Mouse (Mus musculus): ENCODE results near the gene Pth2. TPM values are rescaled to one million over a fixed set of nuclear protein-coding genes. Genes with fewer than 3 reads are reported as not detected.
"Not testable (repeated sequence)": the region's sequence is repeated elsewhere in the genome, so short reads cannot be mapped to it uniquely, and the experiment has no call there.

Gene Pth2
- total RNA-seq, 2 experiments from 2014 or later = not detected

DNA sequence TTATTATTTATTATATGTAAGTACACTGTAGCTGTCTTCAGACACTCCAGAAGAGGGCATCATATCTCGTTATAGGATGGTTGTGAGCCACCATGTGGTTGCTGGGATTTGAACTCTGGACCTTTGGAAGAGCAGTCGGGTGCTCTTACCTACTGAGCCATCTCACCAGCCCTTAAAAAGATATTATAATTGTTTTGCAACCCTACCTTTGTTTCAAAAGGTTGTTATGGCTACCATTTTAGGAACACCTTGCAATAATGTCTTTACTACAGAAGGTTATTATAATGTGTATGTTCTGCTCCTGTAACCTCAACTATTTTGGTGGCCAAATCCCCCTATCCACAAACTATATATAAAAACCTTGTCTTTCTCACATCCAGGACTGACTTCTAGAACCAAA lies 27.7 kb upstream of the Pth2 start:
- DNase-seq (ENCODE audit: low spot score in 2 of 2) = not testable (repeated sequence)

DNA sequence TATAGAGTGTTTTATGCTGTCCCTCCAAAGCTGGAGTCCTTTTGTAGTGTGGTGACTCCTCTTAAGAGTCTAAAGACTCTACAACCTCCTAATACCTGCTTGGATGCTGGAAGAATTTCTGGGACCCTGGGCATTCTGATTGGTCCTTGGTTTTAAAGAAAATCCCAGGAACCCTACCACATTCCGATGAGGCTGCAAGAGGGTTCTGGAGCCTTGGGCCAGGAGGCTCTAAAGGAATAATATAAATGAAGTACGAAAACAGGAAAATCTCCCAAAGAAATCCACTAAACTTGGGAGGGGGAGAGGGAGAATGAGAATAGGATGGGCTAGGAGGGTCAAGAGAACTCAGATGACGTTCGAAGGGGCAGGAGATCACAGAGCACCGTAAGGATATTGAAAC lies 27.2 kb upstream of the Pth2 start:
- DNase-seq (ENCODE audit: low spot score in 2 of 2) = no peak

DNA sequence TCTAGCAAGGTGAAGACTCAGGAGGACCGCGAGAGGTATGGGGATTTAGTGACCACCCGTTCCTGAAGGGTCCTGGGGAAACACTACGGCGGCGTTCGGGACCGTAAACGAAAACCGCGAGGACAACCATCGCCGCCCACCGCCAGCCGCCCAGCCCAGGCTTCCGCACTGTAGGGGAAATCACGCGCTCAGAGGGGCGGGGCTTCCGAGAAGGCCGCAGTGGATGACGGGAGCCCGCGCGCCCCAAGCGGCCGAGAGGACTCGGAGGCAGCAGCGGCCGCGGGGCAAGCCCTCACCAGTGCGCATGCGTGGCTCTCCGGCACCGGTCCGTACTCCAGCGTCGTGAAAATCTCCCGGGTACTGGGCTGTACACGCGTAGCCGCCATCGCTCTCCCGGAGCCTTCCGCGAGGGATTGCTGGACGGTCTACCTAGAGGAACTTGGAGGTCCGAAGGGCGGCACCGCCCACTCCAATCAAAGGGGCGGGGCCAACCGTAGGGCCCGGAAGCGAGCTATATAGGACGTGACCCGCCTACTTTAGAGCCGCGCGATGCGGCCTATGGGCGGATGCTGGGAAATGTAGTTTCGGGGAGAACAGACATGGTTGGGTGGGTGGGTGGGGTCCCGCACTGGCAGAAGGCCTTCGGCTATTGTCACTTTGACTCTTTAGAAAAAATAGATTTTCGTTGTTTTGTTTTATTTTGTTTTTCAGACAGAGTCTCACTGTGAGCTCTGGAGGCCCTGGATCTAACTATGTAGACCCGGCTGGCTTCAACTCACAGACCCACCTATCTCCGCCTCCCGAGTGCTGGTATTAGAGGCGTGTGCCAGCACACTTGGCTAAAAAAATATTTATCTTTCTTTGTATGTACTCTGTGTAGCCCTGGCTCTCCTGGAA lies 26.5 kb upstream of the Pth2 start, which contains the start of the genes Pih1d1 and Aldh16a1:
Gene Pih1d1, plus strand, starts transcription at position 208 of the 897 bp plus-strand sequence.
Gene Aldh16a1, minus strand, starts transcription at position 489 of the 897 bp plus-strand sequence.
- DNase-seq (ENCODE audit: low spot score in 2 of 2) = peak; percentile 96 to 99

DNA sequence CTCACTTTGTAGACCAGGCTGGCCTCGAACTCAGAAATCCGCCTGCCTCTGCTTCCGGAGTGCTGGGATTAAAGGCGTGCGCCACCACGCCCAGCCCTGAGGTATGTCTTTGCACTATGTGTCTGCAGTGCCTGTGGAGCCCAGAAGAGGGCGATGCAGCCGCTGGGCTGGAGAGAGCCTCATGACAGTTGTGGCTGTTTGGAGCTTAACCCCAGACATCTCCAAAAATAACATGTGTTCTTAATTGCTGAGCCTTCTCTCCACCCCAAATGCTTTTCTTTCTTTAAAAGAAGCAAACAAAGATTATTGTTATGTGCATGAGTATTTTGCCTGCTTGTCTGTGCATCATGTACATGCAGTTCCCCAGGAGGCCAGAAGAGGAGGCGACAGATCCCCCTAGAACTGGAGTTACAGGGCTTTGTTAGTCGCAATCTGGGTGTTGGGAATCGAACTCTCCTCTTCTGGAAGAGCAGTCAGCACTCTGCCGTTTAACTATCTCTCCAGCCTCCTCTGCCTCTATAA lies 25.7 kb upstream of the Pth2 start:
- DNase-seq (ENCODE audit: low spot score in 2 of 2) = peak; percentile 62 to 64

DNA sequence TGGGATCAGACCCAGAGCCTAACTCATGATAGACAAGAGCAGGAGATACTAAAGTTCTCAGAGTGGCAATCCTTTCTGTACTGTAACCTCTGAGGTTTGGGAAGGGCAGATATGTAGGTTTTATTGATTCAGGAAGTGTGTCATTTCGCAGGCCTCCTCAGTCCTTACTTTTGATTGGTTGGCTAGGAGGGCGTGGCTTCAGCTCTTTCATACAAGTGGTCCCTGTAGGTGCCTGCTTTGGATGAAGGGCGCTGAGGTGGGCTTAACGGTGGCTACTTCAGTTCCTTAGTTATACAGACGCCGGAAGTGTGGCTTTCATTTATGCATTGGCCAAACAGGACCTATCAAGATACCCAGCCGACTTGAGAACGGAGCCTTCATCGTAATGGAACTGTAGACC lies 25.2 kb upstream of the Pth2 start:
- DNase-seq (ENCODE audit: low spot score in 2 of 2) = no peak

DNA sequence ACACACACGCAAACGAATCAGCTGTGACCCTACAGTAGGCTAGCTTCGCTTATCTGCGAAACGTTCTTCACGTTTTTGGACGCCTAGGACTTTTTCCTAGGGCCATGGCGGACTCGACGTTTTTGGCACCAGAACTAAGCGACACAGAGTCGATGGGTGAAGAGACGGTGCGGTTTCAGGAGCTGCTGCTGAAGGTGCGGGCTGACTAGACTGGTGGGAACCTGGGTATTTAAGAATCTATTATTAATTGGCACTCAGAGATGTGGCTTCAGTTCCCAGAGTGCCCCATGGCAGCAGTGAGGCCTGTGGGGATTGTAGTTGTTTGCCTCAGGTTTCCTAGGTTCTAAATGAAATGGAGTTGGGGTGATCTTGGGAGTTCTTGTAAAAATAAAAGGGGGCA lies 24.6 kb upstream of the Pth2 start:
- no peak for DNase-seq (ENCODE audit: low spot score in 2 of 2)

DNA sequence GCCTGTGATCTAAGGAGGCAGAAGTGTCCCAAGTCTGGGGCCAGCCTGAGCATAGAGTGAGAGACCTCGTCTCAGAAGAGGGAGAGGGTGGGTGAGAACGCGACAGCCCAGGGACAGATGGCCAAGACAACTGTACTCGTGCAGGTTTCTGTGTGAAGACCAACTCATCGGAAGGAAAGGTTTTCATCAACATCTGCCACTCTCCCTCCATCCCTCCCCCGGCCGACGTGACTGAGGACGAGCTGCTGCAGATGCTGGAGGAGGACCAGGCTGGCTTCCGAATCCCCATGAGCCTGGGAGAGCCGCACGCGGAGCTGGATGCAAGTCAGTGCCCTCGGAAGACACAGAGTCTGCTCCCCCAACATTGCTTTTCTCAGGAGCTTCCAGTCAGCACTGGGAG lies 23.3 kb upstream of the Pth2 start:
- DNase-seq (ENCODE audit: low spot score in 2 of 2) = peak in 1 of 2 experiments; percentile 24

DNA sequence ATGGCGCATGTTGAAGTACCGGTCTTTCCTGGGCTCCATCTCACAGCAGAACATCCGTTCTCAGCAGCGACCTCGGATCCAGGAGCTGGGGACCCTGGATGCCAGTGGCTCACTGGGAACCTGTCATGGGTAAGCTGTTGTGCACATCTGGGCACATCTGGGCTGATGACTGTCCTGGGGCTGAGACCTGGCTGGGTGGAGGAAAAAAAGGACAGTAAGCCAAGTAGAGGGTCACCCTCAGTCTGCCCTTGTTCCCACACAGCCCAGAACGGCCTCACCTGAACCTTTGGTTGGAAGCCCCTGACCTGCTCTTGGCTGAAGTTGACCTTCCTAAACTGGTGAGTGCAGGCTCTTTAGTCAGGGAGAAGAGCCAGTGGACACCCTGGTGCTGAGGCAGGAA lies 21.8 kb upstream of the Pth2 start:
- no peak for DNase-seq (ENCODE audit: low spot score in 2 of 2)

DNA sequence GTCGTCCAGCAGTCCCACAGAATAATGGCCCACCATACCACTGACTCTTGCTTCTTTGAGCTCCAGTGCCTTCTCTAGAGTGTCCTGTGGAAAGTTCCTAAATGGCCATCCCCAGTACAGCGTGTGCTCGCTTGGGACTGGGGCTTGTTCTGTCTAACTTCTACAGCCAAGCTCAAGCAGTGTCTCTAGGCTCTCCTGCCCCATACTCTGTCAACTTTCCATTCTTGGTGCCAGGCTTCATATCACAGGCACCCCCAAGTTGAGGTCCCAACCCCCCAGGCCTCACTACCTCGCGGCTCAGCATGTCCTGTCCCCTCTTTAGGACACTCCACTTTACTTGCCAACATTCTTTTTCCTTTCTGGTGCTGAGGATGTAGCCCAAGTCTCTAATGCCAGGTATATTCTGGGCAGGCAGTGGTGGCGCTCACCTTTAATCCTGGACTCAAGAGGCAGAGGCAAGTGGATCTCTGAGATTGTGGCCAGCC lies 20.4 kb upstream of the Pth2 start:
- no peak for DNase-seq (ENCODE audit: low spot score in 2 of 2)

DNA sequence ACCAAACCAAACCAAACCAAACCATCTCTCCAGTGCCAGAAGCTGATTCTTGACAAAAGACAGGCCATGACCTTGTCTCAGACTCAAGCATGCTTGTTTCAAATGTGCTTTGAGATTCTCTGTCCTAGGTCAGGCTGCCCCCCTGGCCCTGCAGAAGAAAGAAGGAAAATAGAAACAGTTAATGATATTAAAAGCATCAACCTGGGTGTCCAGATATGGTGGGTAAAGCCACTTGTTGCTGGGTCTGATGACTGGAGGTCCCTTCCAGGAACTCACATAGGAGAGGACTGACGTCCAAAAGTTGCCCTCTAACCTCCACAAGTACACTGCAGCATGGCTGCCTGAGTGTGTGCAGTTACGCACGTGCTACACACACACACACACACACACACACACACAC lies 19.9 kb upstream of the Pth2 start:
- no peak for DNase-seq (ENCODE audit: low spot score in 2 of 2)

DNA sequence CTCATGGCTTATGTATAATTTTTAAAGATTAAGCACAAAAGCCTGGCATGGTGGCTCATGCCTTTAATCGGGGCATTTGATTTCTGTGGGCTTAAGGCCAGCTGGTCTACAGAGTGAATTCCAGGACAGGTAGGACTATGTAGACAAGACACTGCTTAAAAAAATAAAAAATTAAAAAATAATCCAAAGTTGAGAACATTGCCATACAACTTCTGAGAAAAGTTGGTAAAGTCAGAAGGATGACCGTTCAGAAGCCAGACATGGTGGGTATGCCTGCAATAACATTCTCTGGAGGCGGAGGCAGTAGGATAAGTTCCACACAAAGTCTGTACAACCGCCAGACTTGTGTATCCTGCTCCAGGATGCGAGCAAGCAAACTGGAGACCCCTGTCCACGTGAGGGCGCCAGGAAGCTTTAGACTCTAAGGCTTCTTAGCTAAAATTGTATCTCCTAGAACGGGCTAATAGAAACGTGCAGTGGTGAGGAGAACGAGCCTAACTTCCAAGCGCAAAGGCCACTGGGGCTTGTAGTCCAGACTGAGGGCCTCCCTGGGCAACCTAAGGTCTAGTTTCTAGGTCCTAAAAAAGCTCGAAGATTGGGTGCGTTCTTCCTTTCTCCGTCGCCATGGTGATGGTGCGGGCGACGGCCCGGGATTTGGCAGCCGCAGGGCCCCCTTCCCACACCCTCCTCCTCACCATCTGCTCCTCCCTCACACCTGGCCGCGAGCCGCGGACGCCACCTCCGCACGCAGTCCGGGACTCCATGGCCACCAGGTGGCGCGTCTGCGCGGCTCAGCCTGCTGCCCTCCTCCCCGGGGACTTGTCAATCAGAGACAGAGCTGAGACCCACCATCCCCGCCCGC lies 19.0 kb upstream of the Pth2 start:
- peak; percentile 96 to 97 for DNase-seq (ENCODE audit: low spot score in 2 of 2)

DNA sequence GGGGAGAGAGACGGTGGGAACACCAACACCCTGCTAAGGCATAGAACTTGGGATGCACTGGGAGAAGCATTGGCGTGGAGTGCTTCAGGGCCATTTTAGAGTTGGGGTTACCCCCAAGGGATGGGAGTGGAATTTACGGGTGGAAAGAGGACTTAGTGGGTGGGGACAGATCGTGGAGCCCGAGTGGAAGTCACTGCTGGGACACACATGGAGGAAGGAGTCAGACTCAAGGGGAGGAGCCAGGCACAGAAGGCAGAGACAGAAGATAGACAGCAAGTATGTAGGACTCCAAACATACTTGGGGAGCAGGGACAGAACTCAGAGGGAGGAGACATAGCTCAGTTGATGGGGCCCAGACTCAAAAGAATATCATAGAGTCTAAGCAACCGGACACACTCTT lies 18.2 kb upstream of the Pth2 start:
- DNase-seq (ENCODE audit: low spot score in 2 of 2) = no peak

DNA sequence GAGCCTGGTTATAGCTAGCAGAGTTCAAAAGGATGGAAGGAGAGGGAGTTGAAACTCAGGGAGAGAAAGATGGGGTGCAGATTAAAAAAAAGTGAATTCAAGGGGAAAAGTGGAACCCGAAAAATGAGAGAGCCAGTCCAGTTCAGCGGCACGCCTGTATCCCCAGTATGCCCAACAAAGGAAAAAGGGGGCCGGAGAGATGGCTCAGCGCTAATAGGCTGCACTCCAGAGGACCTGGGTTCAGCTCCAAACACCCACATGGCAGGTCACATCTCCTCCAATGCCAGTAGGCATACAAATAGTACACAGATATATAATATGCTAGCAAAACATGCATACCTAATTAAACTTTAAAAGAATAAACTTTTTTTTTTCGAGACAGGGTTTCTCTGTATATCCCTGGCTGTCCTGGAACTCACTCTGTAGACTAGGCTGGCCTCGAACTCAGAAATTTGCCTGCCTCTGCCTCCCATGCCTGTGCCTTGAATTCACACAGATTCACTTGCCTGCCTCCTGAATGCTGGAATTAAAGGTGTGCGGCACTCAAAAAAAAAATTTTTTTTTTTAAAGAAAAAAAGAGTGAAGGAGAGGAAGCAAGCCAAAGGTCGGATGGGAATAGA lies 17.7 kb upstream of the Pth2 start:
- DNase-seq (ENCODE audit: low spot score in 2 of 2) = no peak

DNA sequence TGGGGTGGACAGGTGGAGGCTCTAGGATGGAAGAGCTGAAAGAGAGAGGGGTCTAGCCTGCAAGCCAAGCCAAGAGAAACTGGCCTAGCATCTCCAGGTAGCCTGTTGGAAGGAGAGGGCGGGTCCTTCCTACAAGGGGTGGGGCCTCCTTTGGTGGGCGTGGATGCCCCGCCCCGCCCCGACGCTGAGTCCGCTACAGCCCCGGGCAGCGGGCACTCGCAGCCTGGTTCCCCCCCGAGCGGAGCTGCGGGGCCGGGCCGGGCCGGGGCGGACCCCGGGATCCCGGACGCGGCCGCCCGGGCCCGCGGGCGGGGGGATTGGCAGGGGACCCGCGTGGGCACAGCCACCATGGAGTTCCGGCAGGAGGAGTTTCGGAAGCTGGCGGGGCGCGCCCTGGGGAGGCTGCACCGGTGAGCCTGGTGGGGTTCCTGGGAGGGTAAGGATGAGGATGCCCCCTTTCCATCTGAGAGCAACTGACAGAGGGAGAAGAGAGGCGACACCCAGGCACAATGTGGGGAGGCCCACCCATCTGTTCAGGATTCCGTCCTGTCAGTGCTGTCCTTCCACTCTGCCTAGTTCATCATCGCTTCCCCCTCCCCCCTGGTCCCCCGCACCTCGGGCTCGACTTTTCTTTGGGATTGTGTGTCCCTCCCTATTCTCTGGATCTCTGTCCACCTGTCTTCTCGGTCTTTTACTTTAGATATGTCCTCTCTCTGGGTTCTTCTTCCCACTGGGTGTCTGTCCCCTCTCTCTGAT lies 16.9 kb upstream of the Pth2 start, which contains the start of gene Slc17a7:
Gene Slc17a7, plus strand, starts transcription at position 215 of the 756 bp plus-strand sequence.
- DNase-seq (ENCODE audit: low spot score in 2 of 2) = peak; percentile 41 to 53

DNA sequence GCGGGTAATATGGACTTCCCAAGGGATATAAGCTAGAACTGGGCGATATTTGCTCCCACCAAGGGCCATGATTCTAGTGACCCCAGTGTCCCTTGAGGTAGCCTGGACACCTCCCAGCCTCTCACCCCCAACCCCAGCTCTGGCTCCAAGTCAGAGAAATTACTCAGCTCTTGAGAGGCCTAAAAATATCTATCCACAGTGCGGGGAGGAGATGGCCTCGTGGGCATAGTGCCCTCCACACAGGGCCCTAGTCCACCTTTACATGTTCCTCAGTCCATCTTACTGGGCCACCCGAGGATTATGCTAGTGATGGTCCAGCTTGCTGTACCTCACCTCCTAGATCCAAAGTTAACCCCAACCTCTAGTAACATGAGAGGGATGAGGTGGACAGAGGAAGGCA lies 16.0 kb upstream of the Pth2 start:
- no peak for DNase-seq (ENCODE audit: low spot score in 2 of 2)

DNA sequence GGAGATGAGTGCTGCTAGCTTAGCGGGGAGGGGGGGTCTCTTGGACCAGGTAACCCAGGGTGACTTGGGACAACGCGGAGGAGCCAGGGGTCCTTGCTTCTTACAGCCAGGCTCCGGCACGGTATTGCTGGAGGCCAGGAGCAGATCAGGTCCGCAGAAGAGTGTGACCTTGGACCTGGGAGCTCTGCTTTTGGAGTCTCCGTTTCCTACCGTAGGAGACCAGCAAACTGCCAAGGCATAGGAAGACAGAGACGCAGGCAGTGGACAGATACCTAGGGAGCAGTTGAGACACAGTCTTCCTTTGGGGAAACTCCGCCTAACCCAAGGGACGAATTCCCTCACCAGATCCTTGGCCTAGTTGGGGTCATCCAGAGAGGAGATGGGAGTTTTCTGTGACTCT lies 15.1 kb upstream of the Pth2 start:
- DNase-seq (ENCODE audit: low spot score in 2 of 2) = no peak

DNA sequence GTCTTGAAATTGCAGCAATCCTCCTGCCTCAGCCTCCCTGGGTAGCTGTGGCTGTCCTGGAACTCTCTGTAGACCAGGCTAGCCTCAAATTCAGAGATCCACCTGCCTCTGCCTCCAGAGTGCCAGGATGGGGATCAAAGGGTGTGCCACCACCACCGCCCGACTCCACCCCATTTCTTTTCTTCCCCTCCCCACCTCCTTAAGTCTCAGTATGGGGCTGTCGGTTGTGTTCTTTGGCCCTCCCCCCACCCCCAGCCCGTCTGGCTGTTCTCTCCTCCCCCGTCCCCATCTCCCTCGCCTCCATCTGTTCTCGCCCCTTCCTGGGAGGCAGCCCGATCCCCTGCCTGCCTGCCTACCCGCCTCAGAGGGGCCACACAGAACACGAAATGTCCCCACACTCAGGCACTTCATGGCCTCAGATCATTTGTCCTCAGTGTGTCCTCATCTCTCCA lies 13.8 kb upstream of the Pth2 start:
- DNase-seq (ENCODE audit: low spot score in 2 of 2) = peak in 1 of 2 experiments; percentile 34

DNA sequence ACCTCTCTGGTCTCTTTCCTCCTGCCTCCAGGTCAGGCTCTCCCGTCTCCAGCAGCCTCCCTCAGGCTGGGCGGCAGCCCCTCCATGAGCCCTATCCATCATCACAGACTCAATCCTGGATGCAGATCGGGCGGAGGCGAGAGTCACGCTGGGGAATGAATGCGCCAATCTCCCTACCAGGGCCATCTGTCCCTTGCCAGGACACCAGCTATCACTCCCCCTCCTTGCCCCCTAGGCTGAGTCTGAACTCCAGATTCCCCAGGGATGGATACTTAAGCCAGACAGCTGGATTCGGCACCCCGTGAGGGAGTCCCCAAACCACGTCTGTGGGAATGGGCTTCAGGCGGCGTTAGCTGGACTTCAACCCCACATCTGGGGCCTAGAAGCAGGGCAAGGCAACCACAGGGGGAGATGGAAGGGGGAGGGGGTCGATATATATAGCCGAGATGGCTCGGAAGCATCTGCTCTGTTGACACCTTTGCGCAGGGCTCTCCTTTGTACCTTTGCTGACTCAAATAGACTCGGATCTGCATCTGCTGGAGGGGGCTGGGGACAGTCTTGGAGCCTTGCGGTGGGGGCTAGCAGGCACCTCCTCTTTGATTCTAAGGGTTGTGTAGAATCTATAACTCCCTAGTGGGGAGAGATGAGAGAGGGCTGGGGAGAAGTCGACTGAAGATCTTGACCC lies 12.9 kb upstream of the Pth2 start:
- DNase-seq (ENCODE audit: low spot score in 2 of 2) = peak; percentile 57 to 59

DNA sequence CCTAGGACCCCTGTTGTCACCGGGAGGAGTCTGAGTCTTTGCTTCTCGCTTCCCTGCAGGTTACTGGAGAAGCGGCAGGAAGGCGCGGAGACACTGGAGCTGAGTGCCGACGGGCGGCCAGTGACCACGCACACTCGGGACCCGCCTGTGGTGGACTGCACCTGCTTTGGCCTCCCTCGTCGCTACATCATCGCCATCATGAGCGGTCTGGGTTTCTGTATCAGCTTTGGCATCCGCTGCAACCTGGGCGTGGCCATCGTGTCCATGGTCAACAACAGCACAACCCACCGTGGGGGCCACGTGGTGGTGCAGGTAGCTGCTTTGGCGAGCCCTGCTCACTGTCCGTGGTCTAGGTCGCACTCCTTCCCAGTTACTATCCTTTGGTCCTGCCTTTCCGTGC lies 12.1 kb upstream of the Pth2 start:
- no peak for DNase-seq (ENCODE audit: low spot score in 2 of 2)

DNA sequence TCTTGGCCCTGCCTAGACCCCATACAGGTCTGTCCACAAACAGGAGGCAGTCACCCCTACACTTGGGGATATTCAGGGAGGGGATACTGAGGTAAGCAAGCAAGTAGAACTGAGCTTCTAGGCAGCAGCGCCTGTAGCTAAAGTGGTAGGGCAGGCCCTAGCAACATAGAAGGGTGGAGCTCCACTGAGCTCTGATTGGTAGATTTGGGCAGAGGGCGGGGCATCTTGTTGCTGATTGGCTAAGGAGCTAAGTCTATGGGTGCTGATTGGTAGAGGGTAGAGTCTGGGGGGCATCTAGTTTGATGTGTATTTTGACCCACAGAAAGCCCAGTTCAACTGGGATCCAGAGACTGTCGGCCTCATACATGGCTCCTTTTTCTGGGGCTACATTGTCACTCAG lies 11.3 kb upstream of the Pth2 start:
- peak; percentile 57 to 63 for DNase-seq (ENCODE audit: low spot score in 2 of 2)
